Mouse (Mus musculus): ENCODE measurements around the gene 5530401A14Rik.
A peak's percentile ranks its signal among the peaks of the same experiment; 100 is the strongest.

5530401A14Rik gene

DNA sequence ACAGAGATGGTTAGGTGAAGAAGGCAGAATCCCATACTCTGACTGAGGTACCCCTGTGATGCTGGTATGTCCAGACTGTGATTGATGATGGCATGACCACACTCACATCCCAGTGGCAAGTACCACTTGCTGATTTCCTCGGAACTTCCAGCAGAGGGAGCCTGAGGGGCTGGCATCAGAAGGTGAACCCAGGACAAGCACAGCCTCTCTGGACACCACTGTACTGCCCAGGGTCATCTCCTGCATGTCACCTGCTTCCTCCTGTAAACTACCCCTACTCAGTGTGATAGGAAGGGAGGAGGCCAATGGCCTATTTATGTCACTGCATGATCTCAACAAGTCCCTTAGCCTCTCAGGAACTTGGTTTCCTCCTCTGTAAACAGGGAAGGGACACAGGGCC lies 80.5 kb downstream of the 5530401A14Rik start:
- DNase-seq: peak; percentile 3 to 4

- no peak for DNase-seq
Measured at GRCm38 (mm10) chr11:81942167-81942566, 81.7 kb downstream of the 5530401A14Rik start.
